Mouse (Mus musculus) intestine, embryonic 15.5 days (tissue): ENCODE results near the gene Nhej1. TPM values are rescaled to one million over a fixed set of nuclear protein-coding genes. Genes with fewer than 3 reads are reported as not detected.

Source experiments
- ATAC-seq: fragments of 200-750 bp; cut with Nextera tagmentation; 2 replicates; pipeline ENCODE4 v1.8.0; 2017; ENCODE audit warnings: moderate TSS enrichment, moderate library complexity
- H3K27ac ChIP-seq: fragments of 300-500 bp; sonication (generic); 2 replicates; pipeline ENCODE4 v1.5.1; 2015; ENCODE audit warnings: mild to moderate bottlenecking, inconsistent platforms
- H3K27me3 ChIP-seq: fragments of 300-500 bp; sonication (generic); replicated peaks from 2 replicates; pipeline ENCODE4 v1.6.1; 2015; ENCODE audit warnings: inconsistent platforms
- H3K36me3 ChIP-seq: fragments of 300-500 bp; sonication (generic); 2 replicates; pipeline ENCODE4 v1.6.1; 2015; ENCODE audit warnings: inconsistent platforms
- H3K4me1 ChIP-seq: fragments of 300-500 bp; sonication (generic); replicated peaks from 2 replicates; pipeline ENCODE4 v1.6.1; 2015; ENCODE audit warnings: inconsistent platforms
- H3K4me2 ChIP-seq: fragments of 300-500 bp; sonication (generic); replicated peaks from 2 replicates; pipeline ENCODE4 v1.6.1; 2015; ENCODE audit warnings: mild to moderate bottlenecking, inconsistent platforms
- H3K4me3 ChIP-seq: fragments of 300-500 bp; sonication (generic); replicated peaks from 2 replicates; pipeline ENCODE4 v1.5.1; 2015; ENCODE audit warnings: inconsistent platforms
- H3K9ac ChIP-seq: fragments of 300-500 bp; sonication (generic); 2 replicates; pipeline ENCODE4 v1.6.1; 2015; ENCODE audit warnings: inconsistent platforms
- H3K9me3 ChIP-seq: fragments of 300-500 bp; sonication (generic); 2 replicates; pipeline ENCODE4 v1.6.1; 2016; ENCODE audit warnings: inconsistent platforms
- WGBS: fragments of 180-500 bp; shearing (Covaris S2); methylation state at CpG from one replicate; pipeline ENCODE4 v1.1.7; 2015; 5-methylcytosine and 5-hydroxymethylcytosine counted together
- polyA plus RNA-seq: library from polyadenylated mRNA; unstranded; fragments of >200 nt; fragmentation: Nextera tagmentation; extraction: Ambion mirVana; gene quantifications from 2 replicates; pipeline ENCODE4 v1.2.1, GENCODE M21; 2015

Gene Nhej1
- polyA plus RNA-seq, 1 experiment from 2014 or later, result 8.7 TPM

GRCm38 (mm10) chr1:74941651-74942360 is 183.2 kb downstream of the Nhej1 start:
- no peak overlapping the region for H3K9ac ChIP-seq
- H3K36me3 ChIP-seq, result 0 out of 2 replicates have a peak, but pooled peaks cover 3% of the 10 kb centered on the region
- H3K9me3 ChIP-seq, result no peaks in the 10 kb centered on the region
- 30% methylated on average over 12 of the region's 12 CpGs for WGBS
- peak; percentile 92 for ATAC-seq
- no peak overlapping the region for H3K4me3 ChIP-seq
- H3K4me2 ChIP-seq, result peak overlapping the region; percentile 22; the same call in 1 of the 2 replicates
- peaks cover 8% of the 10 kb centered on the region for H3K4me1 ChIP-seq
- peak overlapping the region; percentile 77 for H3K27ac ChIP-seq
- H3K27me3 ChIP-seq, result peaks cover 4% of the 10 kb centered on the region

GRCm38 (mm10) chr1:74939762-74940161 is 185.2 kb downstream of the Nhej1 start:
- no peaks in the 10 kb centered on the region; the same call in 1 of the 2 replicates for H3K27me3 ChIP-seq
- no peak overlapping the region for H3K4me3 ChIP-seq
- WGBS, result 8% methylated on average over 3 of the region's 3 CpGs

DNA sequence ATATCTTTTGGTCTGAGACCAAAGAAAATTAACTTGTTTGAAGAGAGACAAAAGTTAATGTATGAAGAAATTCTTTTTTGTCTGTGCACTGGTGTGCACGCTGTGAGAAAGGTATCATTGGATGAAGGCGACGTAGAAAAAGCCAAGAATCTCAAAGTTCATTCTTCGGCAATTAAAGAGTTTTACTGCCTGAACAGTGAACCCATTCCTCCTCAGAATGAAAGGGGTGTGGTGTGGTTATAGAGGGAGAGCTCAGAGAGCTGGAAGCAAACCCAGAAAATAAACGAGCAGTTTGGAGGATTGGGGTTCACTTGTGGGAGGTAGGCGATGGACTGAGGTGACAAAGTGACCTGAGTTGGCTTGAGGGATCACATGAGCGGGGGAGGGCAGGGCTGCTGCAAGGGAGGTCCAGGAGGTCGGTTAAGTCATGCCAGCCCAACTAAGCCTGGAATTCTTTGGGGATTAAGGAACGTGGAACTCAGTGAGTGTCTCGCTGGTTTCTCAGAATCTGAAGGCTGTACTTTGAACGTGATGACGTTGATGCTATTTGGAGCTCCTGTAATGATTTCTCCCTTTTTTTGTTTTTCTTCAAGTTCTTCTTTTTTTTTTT is 188.7 kb downstream of the Nhej1 start:
- Histone ChIP-seq H3K36me3 (no peaks in the 10 kb centered on the region), H3K4me2 (peak overlapping the region; percentile 48), H3K9me3 (no peaks in the 10 kb centered on the region), H3K27ac (peak overlapping the region; percentile 85), H3K4me1 (no peaks in the 10 kb centered on the region), H3K9ac (no peak overlapping the region), H3K27me3 (no peaks in the 10 kb centered on the region), H3K4me3 (no peak overlapping the region)
- WGBS, result 35% methylated on average over 12 of the region's 12 CpGs
- peak; percentile 84 for ATAC-seq

More at GRCm38 (mm10) chr1:74939762-74940161, 185.2 kb downstream of the Nhej1 start:
- no peak for ATAC-seq
- H3K9me3 ChIP-seq, result no peaks in the 10 kb centered on the region
- H3K27ac ChIP-seq, result no peak overlapping the region
- H3K9ac ChIP-seq, result no peak overlapping the region
- H3K4me2 ChIP-seq, result no peak overlapping the region
- H3K36me3 ChIP-seq, result no peaks in the 10 kb centered on the region
- H3K4me1 ChIP-seq, result peaks cover 8% of the 10 kb centered on the region

- H3K4me1 ChIP-seq, result no peaks in the 10 kb centered on the region
- no peaks in the 10 kb centered on the region for H3K9me3 ChIP-seq
- H3K27ac ChIP-seq, result peak within 1 kb of the TSS; percentile 85
- 1% methylated on average over 18 of the region's 18 CpGs for WGBS
- no peak within 1 kb of the TSS; the same call in 1 of the 2 replicates for H3K4me3 ChIP-seq
- peak within 1 kb of the TSS; percentile 55 for H3K4me2 ChIP-seq
- no peaks in the 10 kb centered on the region for H3K36me3 ChIP-seq
- H3K27me3 ChIP-seq, result no peaks in the 10 kb centered on the region
- peak; percentile 68; the same call in 1 of the 2 replicates for ATAC-seq
- H3K9ac ChIP-seq, result no peak within 1 kb of the TSS
These were observed 189.6 kb downstream of the Nhej1 start, which contains the start of gene Cfap65 for GRCm38 (mm10) chr1:74935402-74935801. Gene Cfap65, minus strand, starts transcription at chr1:74935599.

DNA sequence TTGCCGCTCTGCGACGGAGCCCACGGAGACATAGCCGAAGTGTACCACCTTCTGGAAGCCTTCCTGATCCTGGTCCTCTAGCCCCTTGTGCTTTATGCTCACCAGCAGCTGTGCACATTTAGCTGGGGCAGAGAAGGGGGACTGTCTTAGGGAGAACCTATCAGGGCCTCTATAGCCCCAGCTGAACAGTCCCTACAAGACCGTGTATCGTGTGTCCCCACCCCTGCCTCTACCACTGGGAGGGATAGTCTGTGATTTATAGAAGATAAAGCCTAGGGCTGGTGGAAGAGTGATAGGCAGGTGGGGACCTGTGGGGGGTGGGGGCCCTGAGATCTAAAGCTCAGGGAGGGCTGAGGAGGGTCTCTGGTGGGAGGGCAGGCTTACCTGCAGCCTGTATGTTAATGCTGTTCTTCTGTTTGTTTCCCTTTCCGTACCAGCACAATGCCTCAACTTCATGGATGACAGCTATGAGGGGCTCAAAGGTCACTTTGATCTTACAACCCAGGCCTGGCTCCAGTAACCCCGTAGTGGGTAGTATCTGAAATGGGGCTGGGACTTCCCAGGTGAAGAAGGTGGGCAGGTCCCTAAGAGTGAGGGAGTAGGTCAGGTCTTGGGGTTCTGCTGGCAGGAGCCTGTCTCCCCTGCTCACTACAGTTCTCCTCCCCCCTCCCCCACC is 197.2 kb downstream of the Nhej1 start:
- no peak overlapping the region for H3K27ac ChIP-seq
- H3K36me3 ChIP-seq, result no peaks in the 10 kb centered on the region
- H3K27me3 ChIP-seq, result no peaks in the 10 kb centered on the region; the same call in 1 of the 2 replicates
- H3K4me3 ChIP-seq, result no peak overlapping the region
- no peak overlapping the region for H3K4me2 ChIP-seq
- no peak overlapping the region for H3K9ac ChIP-seq
- H3K9me3 ChIP-seq, result no peaks in the 10 kb centered on the region
- ATAC-seq, result peak; percentile 73
- WGBS, result 71% methylated on average over 9 of the region's 9 CpGs
- 0 out of 2 replicates have a peak, but pooled peaks cover 4% of the 10 kb centered on the region for H3K4me1 ChIP-seq

GRCm38 (mm10) chr1:74926721-74927120 is 198.3 kb downstream of the Nhej1 start:
- ATAC-seq, result peak; percentile 58
- 36% methylated on average over 6 of the region's 6 CpGs for WGBS
- no peak overlapping the region for H3K9ac ChIP-seq
- H3K4me2 ChIP-seq, result no peak overlapping the region
- no peak overlapping the region for H3K4me3 ChIP-seq
- H3K9me3 ChIP-seq, result no peaks in the 10 kb centered on the region
- no peak overlapping the region for H3K27ac ChIP-seq
- H3K27me3 ChIP-seq, result no peaks in the 10 kb centered on the region; the same call in 1 of the 2 replicates
- no peaks in the 10 kb centered on the region for H3K36me3 ChIP-seq
- H3K4me1 ChIP-seq, result 0 out of 2 replicates have a peak, but pooled peaks cover 4% of the 10 kb centered on the region

DNA sequence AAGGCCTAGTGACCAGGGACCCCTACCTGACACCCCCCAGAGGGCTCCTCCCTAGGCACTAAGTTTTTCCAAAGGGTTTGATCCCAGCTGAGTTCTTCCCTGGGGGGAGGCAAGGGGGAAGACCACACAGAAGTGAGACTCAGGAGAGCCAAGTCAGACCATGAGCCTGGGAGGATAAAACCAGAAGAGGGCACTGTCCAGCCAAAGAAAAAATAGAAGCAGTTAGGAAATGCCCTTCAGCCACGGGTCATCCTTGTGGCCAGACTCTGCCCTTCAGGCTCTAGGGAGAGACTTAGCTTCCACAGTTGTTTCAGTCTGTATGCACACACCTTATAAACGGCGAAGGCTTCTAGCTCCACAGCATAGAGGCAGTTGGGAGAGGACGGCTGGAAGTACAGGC is 200.5 kb downstream of the Nhej1 start:
- Histone ChIP-seq H3K27me3 (no peaks in the 10 kb centered on the region; the same call in 1 of the 2 replicates), H3K36me3 (no peaks in the 10 kb centered on the region), H3K4me1 (0 out of 2 replicates have a peak, but pooled peaks cover 4% of the 10 kb centered on the region), H3K27ac (no peak overlapping the region), H3K4me2 (no peak overlapping the region), H3K4me3 (no peak overlapping the region), H3K9me3 (no peaks in the 10 kb centered on the region), H3K9ac (no peak overlapping the region)
- no peak for ATAC-seq
- WGBS, result 61% methylated on average over 4 of the region's 4 CpGs

Other genes starting within 250 kb of the Nhej1 start
- gene Fev, start 239.8 kb downstream of the Nhej1 start, polyA plus RNA-seq, result 2.2 and 2.9 TPM in 2 replicates
- gene Cryba2, start 232.1 kb downstream of the Nhej1 start, polyA plus RNA-seq, result 1.7 and 3.0 TPM in 2 replicates
- 0.08 and 0.19 TPM in 2 replicates for gene Cfap65, start 189.6 kb downstream of the Nhej1 start, polyA plus RNA-seq
- 29.1 and 30.9 TPM in 2 replicates for gene Ihh, start 173.5 kb downstream of the Nhej1 start, polyA plus RNA-seq
- 1.2 and 1.3 TPM in 2 replicates for gene Slc23a3, start 8.7 kb upstream of the Nhej1 start, polyA plus RNA-seq
- gene Cnppd1, start 17.5 kb upstream of the Nhej1 start, polyA plus RNA-seq, result 42.5 and 43.4 TPM in 2 replicates
- 49.5 and 51.1 TPM in 2 replicates for gene Retreg2, start 17.6 kb upstream of the Nhej1 start, polyA plus RNA-seq
- gene Zfand2b, start 43.4 kb upstream of the Nhej1 start, polyA plus RNA-seq, result 45.6 and 45.7 TPM in 2 replicates
- 26.1 and 26.6 TPM in 2 replicates for gene Abcb6, start 55.2 kb upstream of the Nhej1 start, polyA plus RNA-seq
- gene Ankzf1, start 67.0 kb upstream of the Nhej1 start, polyA plus RNA-seq, result 25.2 TPM in 2 replicates
- gene Atg9a, start 67.0 kb upstream of the Nhej1 start, polyA plus RNA-seq, result 27.6 and 28.3 TPM in 2 replicates
- gene Glb1l, start 85.6 kb upstream of the Nhej1 start, polyA plus RNA-seq, result 11.9 and 12.2 TPM in 2 replicates
- gene Stk16, start 85.6 kb upstream of the Nhej1 start, polyA plus RNA-seq, result 110 and 122 TPM in 2 replicates
- gene Tuba4a, start 94.7 kb upstream of the Nhej1 start, polyA plus RNA-seq, result 122 and 131 TPM in 2 replicates
- gene A630095N17Rik, start 106.9 kb upstream of the Nhej1 start, polyA plus RNA-seq, result not detected in 2 replicates
- gene Dnajb2, start 111.2 kb upstream of the Nhej1 start, polyA plus RNA-seq, result 25.5 and 26.2 TPM in 2 replicates
- 3.2 and 3.6 TPM in 2 replicates for gene Ptprn, start 139.3 kb upstream of the Nhej1 start, polyA plus RNA-seq
- 12.7 and 13.8 TPM in 2 replicates for gene Resp18, start 153.2 kb upstream of the Nhej1 start, polyA plus RNA-seq
- gene Dnpep, start 192.8 kb upstream of the Nhej1 start, polyA plus RNA-seq, result 131 and 145 TPM in 2 replicates
- 105 and 111 TPM in 2 replicates for gene Des, start 235.1 kb upstream of the Nhej1 start, polyA plus RNA-seq